Mouse (Mus musculus) liver, adult 2 months (tissue): ENCODE measurements around the gene Vgf. TPM values are rescaled to one million over a fixed set of nuclear protein-coding genes. Genes with fewer than 3 reads are reported as not detected.

ENCODE experiments used
- DNase-seq: peaks from one replicate; pipeline ENCODE4 v3.0.0-alpha.2; 2011; ENCODE audit warnings: low read depth, low spot score; ENCODE audit errors: extremely low read depth
- H3K27ac ChIP-seq: fragments of 200-500 bp; replicated peaks from 2 replicates; pipeline ENCODE4 v1.5.1; 2012; ENCODE audit warnings: low read depth, mild to moderate bottlenecking, control low read depth, inconsistent platforms, low read length; ENCODE audit not compliant: insufficient read depth
- H3K27me3 ChIP-seq: fragments of 200-500 bp; 2 replicates; pipeline ENCODE4 v1.6.1; 2012; ENCODE audit warnings: mild to moderate bottlenecking, moderate library complexity, low read length, inconsistent platforms; ENCODE audit not compliant: control insufficient read depth, insufficient read depth
- H3K36me3 ChIP-seq: fragments of 200-500 bp; 2 replicates; pipeline ENCODE4 v1.6.1; 2012; ENCODE audit warnings: low read length, inconsistent platforms; ENCODE audit not compliant: control insufficient read depth, insufficient read depth
- H3K4me1 ChIP-seq: fragments of 200-500 bp; 2 replicates; pipeline ENCODE4 v1.6.1; 2011; ENCODE audit warnings: low read length; ENCODE audit not compliant: control insufficient read depth, insufficient read depth
- H3K4me3 ChIP-seq: fragments of 200-500 bp; 2 replicates; pipeline ENCODE4 v1.5.1; 2011; ENCODE audit warnings: low read depth, mild to moderate bottlenecking, control low read depth, low read length, moderate library complexity; ENCODE audit not compliant: insufficient read depth
- H3K79me2 ChIP-seq: fragments of 200-500 bp; 2 replicates; pipeline ENCODE4 v1.6.1; 2012; ENCODE audit warnings: inconsistent platforms, mild to moderate bottlenecking, low read length, moderate library complexity; ENCODE audit not compliant: control insufficient read depth, insufficient read depth
- H3K9ac ChIP-seq: fragments of 200-500 bp; 2 replicates; pipeline ENCODE4 v1.6.1; 2012; ENCODE audit warnings: low read depth, mild to moderate bottlenecking, control low read depth, inconsistent platforms, low read length
- CTCF ChIP-seq: fragments of 200-500 bp; IDR thresholded peaks from 2 replicates; pipeline ENCODE4 v1.5.1; 2011; ENCODE audit warnings: low read depth, low read length, control low read depth
- POLR2A ChIP-seq: fragments of 200-500 bp; IDR thresholded peaks from 2 replicates; pipeline ENCODE4 v1.6.1; 2011; ENCODE audit warnings: low read length, control low read depth; ENCODE audit not compliant: insufficient read depth; ENCODE audit errors: extremely low read depth
- WGBS: fragments of 180-500 bp; shearing (Covaris S2); methylation state at CpG from one replicate; pipeline ENCODE4 v1.1.7; 2018; 5-methylcytosine and 5-hydroxymethylcytosine counted together
- polyA plus RNA-seq: library from polyadenylated mRNA; depleted of rRNA; stranded (reverse); fragments of >200 nt; gene quantifications from 2 replicates; pipeline ENCODE4 v1.2.3, GENCODE M21; 2012
- total RNA-seq: library from RNA; depleted of rRNA; stranded (reverse); fragments of >200 nt; gene quantifications from 2 replicates; pipeline ENCODE4 v1.2.3, GENCODE M21; 2014

Gene Vgf
- total and polyA plus RNA-seq, 2 experiments = not detected

GRCm38 (mm10) chr5:137031076-137032032 is 5.2 kb downstream of the Vgf start:
- TF ChIP-seq POLR2A (no peak), CTCF (no peak)
- Histone ChIP-seq H3K9ac (no peak overlapping the region), H3K27me3 (peaks cover 23% of the 10 kb centered on the region), H3K36me3 (no peaks in the 10 kb centered on the region), H3K79me2 (no peaks in the 10 kb centered on the region), H3K27ac (no peak overlapping the region), H3K4me3 (peak overlapping the region; percentile 45; the same call in 1 of the 2 replicates), H3K4me1 (peaks cover 8% of the 10 kb centered on the region)
- 3% methylated on average over 78 of the region's 78 CpGs for WGBS
- no peak for DNase-seq

GRCm38 (mm10) chr5:137032033-137032421 is 5.8 kb downstream of the Vgf start:
- Histone ChIP-seq H3K27ac (no peak overlapping the region), H3K27me3 (peaks cover 22% of the 10 kb centered on the region), H3K4me1 (peaks cover 8% of the 10 kb centered on the region), H3K79me2 (no peaks in the 10 kb centered on the region), H3K36me3 (no peaks in the 10 kb centered on the region), H3K9ac (no peak overlapping the region; the same call in 1 of the 2 replicates), H3K4me3 (peak overlapping the region; percentile 45; the same call in 1 of the 2 replicates)
- TF ChIP-seq POLR2A (no peak), CTCF (no peak)
- no peak for DNase-seq
- WGBS = 2% methylated on average over 31 of the region's 33 CpGs

GRCm38 (mm10) chr5:137032641-137033074 is 6.5 kb downstream of the Vgf start:
- H3K4me1 ChIP-seq = peaks cover 8% of the 10 kb centered on the region
- H3K4me3 ChIP-seq = peak overlapping the region; percentile 55
- WGBS = 1% methylated on average over 49 of the region's 49 CpGs
- H3K27ac ChIP-seq = no peak overlapping the region
- TF ChIP-seq POLR2A (no peak), CTCF (no peak)
- H3K36me3 ChIP-seq = peaks cover under 1% of the 10 kb centered on the region; the same call in 1 of the 2 replicates
- peak overlapping the region; percentile 42; the same call in 1 of the 2 replicates for H3K9ac ChIP-seq
- peak; percentile 58 for DNase-seq
- H3K79me2 ChIP-seq = no peaks in the 10 kb centered on the region
- H3K27me3 ChIP-seq = peaks cover 22% of the 10 kb centered on the region

- TF ChIP-seq CTCF = no peak
- no peak for TF ChIP-seq POLR2A
- no peak overlapping the region for H3K9ac ChIP-seq
- H3K4me1 ChIP-seq = peaks cover 7% of the 10 kb centered on the region
- no peak overlapping the region for H3K27ac ChIP-seq
- H3K27me3 ChIP-seq = peaks cover 12% of the 10 kb centered on the region
- H3K36me3 ChIP-seq = peaks cover 2% of the 10 kb centered on the region
- WGBS = 91% methylated on average over 13 of the region's 13 CpGs
- no peak overlapping the region for H3K4me3 ChIP-seq
- H3K79me2 ChIP-seq = no peaks in the 10 kb centered on the region
- DNase-seq = no peak
These were observed 10.0 kb downstream of the Vgf start for GRCm38 (mm10) chr5:137036211-137036610.

GRCm38 (mm10) chr5:137039453-137039852 is 13.3 kb downstream of the Vgf start:
- Histone ChIP-seq H3K9ac (no peak overlapping the region), H3K27ac (no peak overlapping the region), H3K36me3 (peaks cover 8% of the 10 kb centered on the region), H3K4me1 (no peaks in the 10 kb centered on the region), H3K4me3 (no peak overlapping the region), H3K27me3 (no peaks in the 10 kb centered on the region), H3K79me2 (no peaks in the 10 kb centered on the region)
- TF ChIP-seq POLR2A = no peak
- TF ChIP-seq CTCF = no peak
- no peak for DNase-seq
- WGBS = 97% methylated on average over 10 of the region's 10 CpGs
